Mouse (Mus musculus) hindbrain, embryonic 15.5 days (tissue): ENCODE measurements around the gene Gm136. TPM values are rescaled to one million over a fixed set of nuclear protein-coding genes. Genes with fewer than 3 reads are reported as not detected.

Experiments used
- ATAC-seq: fragments of 200-750 bp; cut with Nextera tagmentation; 2 replicates; pipeline ENCODE4 v1.8.0; 2017; ENCODE audit warnings: low read depth, moderate number of reproducible peaks, moderate TSS enrichment; ENCODE audit not compliant: low FRiP score
- H3K27ac ChIP-seq: fragments of 300-500 bp; sonication (generic); replicated peaks from 2 replicates; pipeline ENCODE4 v1.5.1; 2015; ENCODE audit warnings: mild to moderate bottlenecking, inconsistent platforms
- H3K27me3 ChIP-seq: fragments of 300-500 bp; sonication (generic); 2 replicates; pipeline ENCODE4 v1.6.1; 2015; ENCODE audit warnings: control low read depth, inconsistent platforms
- H3K36me3 ChIP-seq: fragments of 300-500 bp; sonication (generic); 2 replicates; pipeline ENCODE4 v1.6.1; 2015; ENCODE audit warnings: control low read depth, inconsistent platforms
- H3K4me1 ChIP-seq: fragments of 300-500 bp; sonication (generic); replicated peaks from 2 replicates; pipeline ENCODE4 v1.6.1; 2015; ENCODE audit warnings: control low read depth, inconsistent platforms
- H3K4me2 ChIP-seq: fragments of 300-500 bp; sonication (generic); 2 replicates; pipeline ENCODE4 v1.6.1; 2015; ENCODE audit warnings: moderate library complexity, mild to moderate bottlenecking, inconsistent platforms
- H3K4me3 ChIP-seq: fragments of 300-500 bp; sonication (generic); 2 replicates; pipeline ENCODE4 v1.5.1; 2015; ENCODE audit warnings: mild to moderate bottlenecking, inconsistent platforms
- H3K9ac ChIP-seq: fragments of 300-500 bp; sonication (generic); 2 replicates; pipeline ENCODE4 v1.6.1; 2015; ENCODE audit warnings: inconsistent platforms
- H3K9me3 ChIP-seq: fragments of 300-500 bp; sonication (generic); 2 replicates; pipeline ENCODE4 v1.6.1; 2016; ENCODE audit warnings: control low read depth, inconsistent platforms
- WGBS: fragments of 180-500 bp; shearing (Covaris S2); methylation state at CpG from one replicate; pipeline ENCODE4 v1.1.7; 2015; 5-methylcytosine and 5-hydroxymethylcytosine counted together
- polyA plus RNA-seq: library from polyadenylated mRNA; unstranded; fragments of >200 nt; fragmentation: Nextera tagmentation; extraction: Ambion mirVana; gene quantifications from 2 replicates; pipeline ENCODE4 v1.2.1, GENCODE M21; 2015

Gm136 gene
- polyA plus RNA-seq, 1 experiment from 2014 or later = not detected

DNA sequence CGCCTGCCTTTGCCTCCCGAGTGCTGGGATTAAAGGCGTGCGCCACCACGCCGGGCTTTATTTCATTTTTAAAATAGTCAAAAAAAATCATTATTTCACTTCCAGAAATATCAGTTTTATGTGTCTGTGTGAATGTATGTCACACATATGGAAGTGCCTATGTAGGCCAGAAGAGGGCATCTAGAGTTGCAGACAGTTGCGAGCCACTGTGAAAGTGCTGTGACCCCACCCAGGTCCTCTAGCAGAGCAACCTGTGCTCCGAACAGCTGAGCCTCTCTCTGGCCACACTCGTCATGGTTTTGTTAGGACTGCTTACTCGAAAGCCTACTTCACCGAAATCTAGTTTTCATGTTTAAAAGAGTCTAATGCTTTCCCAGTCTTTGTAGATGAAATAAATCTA is 53.8 kb downstream of the Gm136 start:
- no peak for ATAC-seq
- 98% methylated on average over 11 of the region's 11 CpGs for WGBS

DNA sequence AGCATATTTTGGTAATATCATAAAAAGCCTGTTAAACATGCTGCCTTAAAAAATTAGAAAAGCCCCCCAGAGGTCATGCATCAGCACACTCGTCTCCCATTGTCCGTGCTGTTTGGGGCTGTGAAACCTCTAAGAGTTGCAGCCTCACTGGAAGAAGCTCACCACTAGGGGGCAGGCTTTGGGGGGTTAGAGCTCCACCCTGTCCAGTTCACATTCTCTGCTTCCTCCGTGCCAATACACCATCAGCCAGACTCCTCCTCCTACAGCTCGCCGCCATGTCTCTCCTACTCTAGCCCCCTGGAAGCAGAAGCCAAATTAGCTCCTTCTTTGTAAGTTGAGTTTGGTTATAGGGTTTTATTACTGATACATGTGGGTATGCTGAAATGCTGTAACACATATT is 54.5 kb downstream of the Gm136 start:
- no peak overlapping the region for H3K27ac ChIP-seq
- no peak overlapping the region for H3K9ac ChIP-seq
- 47% methylated on average over 5 of the region's 5 CpGs for WGBS

More for the DNA sequence above, 53.8 kb downstream of the Gm136 start:
- Histone ChIP-seq H3K4me3 (no peak overlapping the region), H3K27ac (no peak overlapping the region), H3K27me3 (no peaks in the 10 kb centered on the region), H3K36me3 (no peaks in the 10 kb centered on the region), H3K4me2 (no peak overlapping the region), H3K9ac (no peak overlapping the region), H3K9me3 (no peaks in the 10 kb centered on the region), H3K4me1 (no peaks in the 10 kb centered on the region)

More for the DNA sequence above, 54.5 kb downstream of the Gm136 start:
- no peaks in the 10 kb centered on the region for H3K9me3 ChIP-seq
- no peak overlapping the region for H3K4me3 ChIP-seq
- no peaks in the 10 kb centered on the region for H3K36me3 ChIP-seq
- no peaks in the 10 kb centered on the region for H3K4me1 ChIP-seq
- no peak overlapping the region for H3K4me2 ChIP-seq
- ATAC-seq = no peak
- H3K27me3 ChIP-seq = no peaks in the 10 kb centered on the region

Other genes starting within 250 kb of the Gm136 start
- 89.8 and 94.8 TPM in 2 replicates for gene Akirin2, start 205.3 kb downstream of the Gm136 start, polyA plus RNA-seq
- 75.1 and 76.6 TPM in 2 replicates for gene Orc3, start 141.3 kb downstream of the Gm136 start, polyA plus RNA-seq
- 51.4 and 54.8 TPM in 2 replicates for gene Rars2, start 141.3 kb downstream of the Gm136 start, polyA plus RNA-seq
- gene Slc35a1, start 68.8 kb downstream of the Gm136 start, polyA plus RNA-seq = 47.4 and 47.7 TPM in 2 replicates
- 2.9 and 3.4 TPM in 2 replicates for gene Cfap206, start 26.1 kb downstream of the Gm136 start, polyA plus RNA-seq
- gene Smim8, start 22.2 kb upstream of the Gm136 start, polyA plus RNA-seq = 48.6 and 50.3 TPM in 2 replicates
- 23.1 and 24.8 TPM in 2 replicates for gene Zfp292, start 126.7 kb upstream of the Gm136 start, polyA plus RNA-seq
- gene Cga, start 137.5 kb upstream of the Gm136 start, polyA plus RNA-seq = not detected in 2 replicates